In genomic region chr3:20254566-20255479, GRCm38 (mm10) we compare ENCODE assay signal across 9 mouse cellular contexts. TPM values are rescaled to one million over a fixed set of nuclear protein-coding genes. Genes with fewer than 3 reads are reported as not detected.
DNase-seq lines count a peak whose midpoint lies in the region; ATAC-seq lines count a peak whose summit lies in the region.
"Had no signal": no experiment of that assay in that cellular context is flagged by ENCODE, and none has a peak within 500 bp of the region (broad histone marks: within the 10 kb centered on the region; RNA-seq: fewer than 3 reads in every experiment).

No protein-coding gene starts in this region.

- intact Hi-C loops in left cerebral cortex, postnatal 4 days (cut with DNase I): no loop called here

- no peaks in the 10 kb centered on the region for H3K27me3 ChIP-seq in kidney, embryonic 14.5 days (ENCODE audit: control insufficient read depth, insufficient read depth, low read length)

- H3K4me3 ChIP-seq in kidney, embryonic 14.5 days (ENCODE audit: low read length): no peak overlapping the region

- no peaks in the 10 kb centered on the region for H3K4me1 ChIP-seq in kidney, embryonic 14.5 days (ENCODE audit: control insufficient read depth, insufficient read depth, low read length)

- H3K27ac ChIP-seq in kidney, embryonic 14.5 days (ENCODE audit: low read depth, low read length): no peak overlapping the region

- H3K4me2 ChIP-seq in kidney, embryonic 14.5 days (replicated peaks; ENCODE audit: low read depth, low read length): no peak overlapping the region

- 41% methylated on average over 9 of the region's 9 CpGs for WGBS in kidney, embryonic 14.5 days

- peak; percentile 7 for DNase-seq in kidney, postnatal 10 days
- DNase-seq in Muller cell, postnatal 12 days (ENCODE audit: inconsistent ontology term): peak; percentile 48
- DNase-seq in embryo, embryonic 10 days (ENCODE audit: low spot score): peak; percentile 48
- peak; percentile 55 for DNase-seq in lung, postnatal 36 days
- no peak for DNase-seq in frontal cortex, postnatal 25 days (ENCODE audit: low spot score in 2 of 2)
- no peak for DNase-seq in left cerebral cortex, postnatal 4 days
- no peak for DNase-seq in left cerebral cortex, adult 9 months (ENCODE audit: low spot score in 2 of 2)

- H3K9ac ChIP-seq in kidney, embryonic 14.5 days (ENCODE audit: low read depth, low read length): no peak overlapping the region

- no peaks in the 10 kb centered on the region for H3K36me3 ChIP-seq in kidney, embryonic 14.5 days (ENCODE audit: control insufficient read depth, insufficient read depth, low read length)

- no peak for ATAC-seq in kidney, embryonic 14.5 days (ENCODE audit: low FRiP score, low TSS enrichment)

- no peaks in the 10 kb centered on the region for H3K9me3 ChIP-seq in kidney, embryonic 14.5 days (ENCODE audit: control insufficient read depth, low read length)

RNA-seq across cellular contexts. Expression of gene Cpa3, which starts 12.8 kb away (rescaled TPM):
- polyA plus RNA-seq in kidney, embryonic 14.5 days (2014; fragmentation: Nextera tagmentation; extraction: Ambion mirVana): 1.4 and 1.9 TPM in 2 replicates
- total RNA-seq in left cerebral cortex, postnatal 4 days (2021): 10 to 100 TPM in 1 of 2 experiments, 1 to 10 TPM in 1; 6.7 to 10.6 TPM

RNA-seq across cellular contexts. Expression of gene Cpb1, which starts 20.7 kb away (rescaled TPM):
- polyA plus RNA-seq in kidney, embryonic 14.5 days (2014; fragmentation: Nextera tagmentation; extraction: Ambion mirVana): 0.36 and 0.50 TPM in 2 replicates
- total RNA-seq in left cerebral cortex, postnatal 4 days (2021): under 1 TPM; 0.14 to 0.34 TPM
- total RNA-seq: monocyte, adult 5-6 weeks had no signal

Comparison
In these comparisons a context has a peak if more than half of its experiments do, and no peak if none do; other contexts are left out.
1. DNase-seq: peak in kidney, postnatal 10 days (single experiment), Muller cell, postnatal 12 days (single experiment), embryo, embryonic 10 days (single experiment) and lung, postnatal 36 days (single experiment); none in frontal cortex, postnatal 25 days (0 of 2), left cerebral cortex, postnatal 4 days (single experiment) and left cerebral cortex, adult 9 months (0 of 2).